Mouse (Mus musculus) CH12.LX (cell line): ENCODE measurements around the gene Fat1. TPM values are rescaled to one million over a fixed set of nuclear protein-coding genes. Genes with fewer than 3 reads are reported as not detected.

ENCODE experiments used
- DNase-seq: peaks from one replicate; pipeline ENCODE4 v3.0.0-alpha.2; 2013; ENCODE audit errors: extremely low read depth
- H3K27ac ChIP-seq: 2 replicates; pipeline ENCODE4 v1.5.1; 2012; ENCODE audit warnings: low read depth, mild to moderate bottlenecking, control low read depth, moderate library complexity; ENCODE audit not compliant: insufficient read depth
- H3K27me3 ChIP-seq: replicated peaks from 2 replicates; pipeline ENCODE3; 2012; ENCODE audit warnings: inconsistent platforms
- H3K36me3 ChIP-seq, 2 experiments: replicated peaks in 1 of 2; 2 replicates each; pipeline versions ENCODE3 to v1.6.1; 2012; ENCODE audit warnings: inconsistent platforms in 1 of 2, low read length in 1 of 2, mild to moderate bottlenecking in 1 of 2, mixed read lengths in 1 of 2, moderate library complexity in 1 of 2; ENCODE audit not compliant: control insufficient read depth in 1 of 2, insufficient read depth in 1 of 2
- H3K4me1 ChIP-seq, 2 experiments: 2 replicates each; pipeline ENCODE4 v1.6.1; 2012; ENCODE audit warnings: inconsistent platforms in 1 of 2, moderate library complexity in 1 of 2; ENCODE audit not compliant: insufficient read depth in 2 of 2, control insufficient read depth in 1 of 2
- H3K4me2 ChIP-seq: 2 replicates; pipeline ENCODE4 v1.6.1; 2012; ENCODE audit warnings: low read depth, mild to moderate bottlenecking, control low read depth; ENCODE audit not compliant: poor library complexity, insufficient read depth, severe bottlenecking
- H3K4me3 ChIP-seq, 3 experiments: fragments of 150-350 bp in 1 of 3; sonication (generic) in 1 of 3; replicated peaks in 1 of 3; 2 replicates each; pipeline versions ENCODE3 to v1.5.1; 2011 to 2012; ENCODE audit warnings: low read depth in 2 of 3, low read length in 2 of 3, mild to moderate bottlenecking in 2 of 3, moderate library complexity in 2 of 3, control low read depth in 1 of 3, improper control_type of control experiment in 1 of 3, inconsistent platforms in 1 of 3, mixed read lengths in 1 of 3; ENCODE audit not compliant: poor library complexity in 1 of 3
- H3K79me2 ChIP-seq: replicated peaks from 2 replicates; pipeline ENCODE4 v1.6.1; 2012; ENCODE audit warnings: mild to moderate bottlenecking, moderate library complexity; ENCODE audit not compliant: control insufficient read depth, poor library complexity, insufficient read depth, severe bottlenecking; ENCODE audit errors: extremely low read depth
- H3K9ac ChIP-seq: 2 replicates; pipeline ENCODE4 v1.6.1; 2012; ENCODE audit warnings: low read depth, mild to moderate bottlenecking, control low read depth, moderate library complexity; ENCODE audit not compliant: insufficient read depth
- H3K9me3 ChIP-seq: replicated peaks from 2 replicates; pipeline ENCODE3; 2012; ENCODE audit warnings: low read length, inconsistent platforms, mixed read lengths
- BHLHE40 ChIP-seq: IDR thresholded peaks from 2 replicates; pipeline ENCODE4 v1.6.1; 2011; ENCODE audit warnings: mild to moderate bottlenecking, low read depth, low read length, improper control_type of control experiment
- CHD1 ChIP-seq: IDR thresholded peaks from 2 replicates; pipeline ENCODE4 v1.6.1; 2012; ENCODE audit warnings: low read depth, low read length, improper control_type of control experiment, inconsistent platforms
- CHD2 ChIP-seq: IDR thresholded peaks from 2 replicates; pipeline ENCODE4 v1.6.1; 2011; ENCODE audit warnings: low read length, improper control_type of control experiment
- EP300 ChIP-seq: IDR thresholded peaks from 2 replicates; pipeline ENCODE4 v1.6.1; 2011; ENCODE audit warnings: low read length, improper control_type of control experiment
- GABPA ChIP-seq: IDR thresholded peaks from 2 replicates; pipeline ENCODE4 v1.6.1; 2012; ENCODE audit warnings: low read depth, low read length, improper control_type of control experiment, inconsistent platforms; ENCODE audit not compliant: insufficient replicate concordance
- IRF4 ChIP-seq: IDR thresholded peaks from 2 replicates; pipeline ENCODE4 v1.6.1; 2014; ENCODE audit warnings: low read depth, mild to moderate bottlenecking, inconsistent platforms, low read length, improper control_type of control experiment
- JUN ChIP-seq: IDR thresholded peaks from 2 replicates; pipeline ENCODE4 v1.6.1; 2011; ENCODE audit warnings: low read depth, mild to moderate bottlenecking, low read length, improper control_type of control experiment, moderate library complexity; ENCODE audit not compliant: insufficient read depth
- KAT2A ChIP-seq: IDR thresholded peaks from 2 replicates; pipeline ENCODE4 v1.6.1; 2012; ENCODE audit warnings: low read length, improper control_type of control experiment, inconsistent platforms; ENCODE audit not compliant: insufficient replicate concordance
- MAFK ChIP-seq: IDR thresholded peaks from 2 replicates; pipeline ENCODE4 v1.6.1; 2011; ENCODE audit warnings: low read length, improper control_type of control experiment; ENCODE audit not compliant: insufficient replicate concordance
- MXI1 ChIP-seq: IDR thresholded peaks from 2 replicates; pipeline ENCODE4 v1.6.1; 2011; ENCODE audit warnings: mild to moderate bottlenecking, low read depth, low read length, improper control_type of control experiment
- POLR2A ChIP-seq: IDR thresholded peaks from 2 replicates; pipeline ENCODE4 v1.6.1; 2011; ENCODE audit warnings: low read depth, mild to moderate bottlenecking, improper control_type of control experiment, low read length
- TCF12 ChIP-seq: IDR thresholded peaks from 2 replicates; pipeline ENCODE4 v1.6.1; 2014; ENCODE audit warnings: low read depth, mild to moderate bottlenecking, inconsistent platforms, low read length, improper control_type of control experiment
- USF2 ChIP-seq: conservative IDR thresholded peaks from 2 replicates; pipeline ENCODE4 v1.6.1; 2011; ENCODE audit warnings: low read depth, low read length, improper control_type of control experiment
- ZMIZ1 ChIP-seq: IDR thresholded peaks from 2 replicates; pipeline ENCODE4 v1.6.1; 2012; ENCODE audit warnings: low read depth, mild to moderate bottlenecking, inconsistent platforms, low read length, improper control_type of control experiment
- ZNF384 ChIP-seq: IDR thresholded peaks from 2 replicates; pipeline ENCODE4 v1.6.1; 2012; ENCODE audit warnings: low read depth, low read length, improper control_type of control experiment, inconsistent platforms
- dilution Hi-C: fragments of 300-500 bp; cut with MboI; formaldehyde crosslinking; loops from 2 replicates; pipeline ENCODE4 v1.14.3; 2020; ENCODE audit warnings: low sequenced_read_pairs; ENCODE audit not compliant: extremely low pct_unique_long_range_greater_than_20kb, extremely low pct_ligation_motif_present
- in situ Hi-C: fragments of 300-500 bp; cut with MboI; formaldehyde crosslinking; loops from 3 replicates; pipeline ENCODE4 v1.14.3; 2019; ENCODE audit warnings: low sequenced_read_pairs, low pct_ligation_motif_present, low pct_unique_long_range_greater_than_20kb, mixed read lengths
- polyA plus RNA-seq: library from polyadenylated mRNA; unstranded; fragments of >175 nt; gene quantifications from 2 replicates; pipeline ENCODE4 v1.2.1, GENCODE M21; 2012; ENCODE audit warnings: low read depth; ENCODE audit not compliant: insufficient read length
- total RNA-seq, 2 experiments: library from RNA; depleted of rRNA; stranded (reverse); fragments of 300-350 nt in 1 of 2; fragments of >200 nt in 1 of 2; gene quantifications; 2 replicates each; pipeline ENCODE4 v1.2.3; 2012 to 2014

The Fat1 gene
- total and polyA plus RNA-seq, 3 experiments = under 0.01 TPM; not detected in 2

DNA sequence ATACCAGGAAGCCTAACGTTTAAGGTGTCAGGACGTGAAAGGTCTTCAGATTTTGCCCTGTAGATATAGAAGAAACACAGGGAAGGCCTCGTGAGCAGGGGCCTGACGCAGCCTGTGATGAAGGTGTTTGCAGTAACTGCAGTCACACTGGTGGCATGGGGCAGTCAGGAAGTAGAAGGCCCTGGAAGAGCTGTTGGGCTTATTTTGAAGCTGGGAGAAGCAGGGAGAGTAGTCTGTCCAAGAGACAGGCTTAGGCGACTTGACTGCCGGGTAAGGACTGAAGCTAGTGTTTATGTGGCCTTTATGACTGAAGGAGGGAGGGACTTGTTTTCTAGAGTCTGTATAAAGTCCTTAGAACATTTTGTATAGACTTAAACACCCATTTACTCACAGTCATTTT is 57.4 kb downstream of the Fat1 start:
- no peak for TF ChIP-seq CHD1
- H3K4me3 ChIP-seq = no peak overlapping the region
- dilution Hi-C loops = no loop called here
- no peaks in the 10 kb centered on the region for H3K36me3 ChIP-seq
- no peaks in the 10 kb centered on the region for H3K4me1 ChIP-seq
- no peak for DNase-seq
- H3K4me2 ChIP-seq = no peak overlapping the region
- no peak overlapping the region for H3K9ac ChIP-seq
- H3K9me3 ChIP-seq = peaks cover 65% of the 10 kb centered on the region
- no peaks in the 10 kb centered on the region for H3K79me2 ChIP-seq
- no peak overlapping the region for H3K27ac ChIP-seq
- in situ Hi-C loops = no loop called here
- H3K27me3 ChIP-seq = no peaks in the 10 kb centered on the region

DNA sequence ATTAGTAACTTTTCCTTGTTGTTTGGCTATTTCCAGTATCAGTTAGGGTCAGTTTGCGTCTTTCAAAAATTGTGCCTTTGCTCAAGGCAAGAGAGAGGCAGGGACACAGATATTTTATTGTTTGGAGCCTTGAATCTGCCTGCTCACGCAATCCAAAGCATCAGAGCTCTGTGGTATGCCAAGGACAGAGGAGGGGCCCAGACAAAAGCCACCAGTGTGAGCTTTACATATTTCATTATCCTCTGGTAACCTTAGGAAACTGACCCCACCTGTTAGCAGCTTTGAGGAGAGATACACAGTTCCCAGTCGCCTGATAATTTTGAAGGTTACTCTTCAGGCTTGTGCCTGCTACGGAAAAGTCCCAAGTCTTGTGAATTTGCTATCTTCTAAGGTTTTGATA is 58.1 kb downstream of the Fat1 start:
- Histone ChIP-seq H3K4me1 (no peaks in the 10 kb centered on the region), H3K9me3 (peaks cover 71% of the 10 kb centered on the region), H3K27me3 (no peaks in the 10 kb centered on the region), H3K36me3 (no peaks in the 10 kb centered on the region), H3K4me3 (no peak overlapping the region), H3K27ac (no peak overlapping the region), H3K9ac (no peak overlapping the region), H3K4me2 (no peak overlapping the region), H3K79me2 (no peaks in the 10 kb centered on the region)
- dilution Hi-C loops = no loop called here
- DNase-seq = no peak
- TF ChIP-seq EP300 (no peak), ZMIZ1 (no peak), MAFK (no peak), CHD2 (no peak), JUN (no peak), POLR2A (no peak), GABPA (no peak), USF2 (no peak), CHD1 (no peak)
- in situ Hi-C loops = no loop called here

GRCm38 (mm10) chr8:44996493-44996892 is 61.2 kb downstream of the Fat1 start:
- DNase-seq = no peak
- Histone ChIP-seq H3K27ac (no peak overlapping the region), H3K4me2 (no peak overlapping the region), H3K9ac (no peak overlapping the region), H3K4me3 (no peak overlapping the region), H3K27me3 (no peaks in the 10 kb centered on the region), H3K36me3 (no peaks in the 10 kb centered on the region), H3K79me2 (no peaks in the 10 kb centered on the region), H3K9me3 (peaks cover 73% of the 10 kb centered on the region), H3K4me1 (no peaks in the 10 kb centered on the region)
- in situ Hi-C loops (no loop called here), dilution Hi-C loops (no loop called here)
- TF ChIP-seq MXI1 (no peak), TCF12 (no peak), GABPA (no peak), KAT2A (no peak), IRF4 (no peak), BHLHE40 (no peak), CHD2 (no peak), ZNF384 (no peak)
